Mouse (Mus musculus) olfactory bulb, adult 2 months (tissue): Measurements from ENCODE around the gene Mycbp.

Experiments used
- CTCF ChIP-seq: fragments of 200-500 bp; IDR thresholded peaks from 2 replicates; pipeline ENCODE4 v1.5.1; 2012; ENCODE audit warnings: low read depth, mild to moderate bottlenecking, low read length, moderate library complexity; ENCODE audit not compliant: insufficient read depth
- POLR2A ChIP-seq: fragments of 200-500 bp; IDR thresholded peaks from 2 replicates; pipeline ENCODE4 v1.6.1; 2012; ENCODE audit warnings: mild to moderate bottlenecking, low read depth, low read length, moderate library complexity; ENCODE audit not compliant: insufficient read depth

DNA sequence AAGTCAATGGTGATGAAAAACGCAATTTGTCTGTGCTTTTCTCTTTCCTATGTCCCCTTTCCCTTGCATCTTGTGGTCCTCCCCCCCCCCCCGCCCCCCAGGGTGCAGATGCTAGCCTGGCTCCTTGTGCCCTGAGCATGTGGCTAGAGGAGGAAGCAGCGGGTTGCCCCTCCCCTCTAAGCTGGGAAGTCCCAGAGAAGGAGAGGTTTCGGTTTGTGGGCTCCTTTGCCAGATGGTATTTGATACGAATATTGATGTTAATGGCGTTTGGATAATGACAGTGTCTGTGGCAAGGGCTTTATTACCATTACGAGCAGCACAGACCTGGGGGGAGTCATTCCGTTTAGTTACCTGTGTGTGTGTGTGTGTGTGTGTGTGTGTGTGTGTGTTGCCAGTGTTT lies 47.4 kb downstream of the Mycbp start:
- no peak for TF ChIP-seq POLR2A
- TF ChIP-seq CTCF = no peak
